ENCODE assay signal across 13 mouse cellular contexts in genomic region chrX:57923836-57924235, GRCm38 (mm10).
DNase-seq lines count a peak whose midpoint lies in the region; ATAC-seq and TF ChIP-seq lines count a peak whose summit lies in the region.
"Had no signal": no experiment of that assay in that cellular context is flagged by ENCODE, and none has a peak within 500 bp of the region (broad histone marks: within the 10 kb centered on the region; RNA-seq: fewer than 3 reads in every experiment).

No protein-coding gene starts in this region.

- WGBS in forebrain, embryonic 11.5 days: 30% methylated on average over 5 of the region's 5 CpGs
- WGBS in forebrain, embryonic 12.5 days: 34% methylated on average over 5 of the region's 5 CpGs
- WGBS in limb, embryonic 11.5 days: 35% methylated on average over 5 of the region's 5 CpGs
- 27% methylated on average over 5 of the region's 5 CpGs for WGBS in limb, embryonic 10.5 days
- 43% methylated on average over 5 of the region's 5 CpGs for WGBS in lung, adult 2 months

- 0 out of 2 replicates have a peak, but pooled peaks cover 2% of the 10 kb centered on the region for H3K4me1 ChIP-seq in forebrain, embryonic 11.5 days (replicated peaks; ENCODE audit: control insufficient read depth, insufficient read depth, low read length)
- H3K4me1 ChIP-seq in forebrain, embryonic 12.5 days: peaks cover 3% of the 10 kb centered on the region; the same call in 1 of the 2 replicates
- H3K4me1 ChIP-seq in limb, embryonic 11.5 days (ENCODE audit: control insufficient read depth, insufficient read depth, low read length): no peaks in the 10 kb centered on the region
- 0 out of 2 replicates have a peak, but pooled peaks cover 5% of the 10 kb centered on the region for H3K4me1 ChIP-seq in limb, embryonic 10.5 days
- no peaks in the 10 kb centered on the region; the same call in 1 of the 2 replicates for H3K4me1 ChIP-seq in embryonic fibroblast, embryonic 13.5 days (ENCODE audit: control insufficient read depth, insufficient read depth, low read length)
- H3K4me1 ChIP-seq in lung, adult 2 months (ENCODE audit: control insufficient read depth, insufficient read depth, low read length): no peaks in the 10 kb centered on the region
- H3K4me1 ChIP-seq: embryonic facial prominence, embryonic 15.5 days; limb, embryonic 15.5 days had no signal

- no peak for TF ChIP-seq POLR2A in embryonic fibroblast, embryonic 13.5 days (IDR thresholded peaks at IDR 0.05; ENCODE audit: low read depth, low read length)
- TF ChIP-seq POLR2A in lung, adult 2 months (IDR thresholded peaks at IDR 0.05; ENCODE audit: borderline replicate concordance, extremely low read depth, low read depth, low read length): no peak

- H3K27ac ChIP-seq in forebrain, embryonic 11.5 days (ENCODE audit: low read depth, low read length): no peak overlapping the region; the same call in 1 of the 2 replicates
- no peak overlapping the region for H3K27ac ChIP-seq in forebrain, embryonic 12.5 days
- H3K27ac ChIP-seq in limb, embryonic 11.5 days (replicated peaks; ENCODE audit: low read depth, low read length): no peak overlapping the region
- H3K27ac ChIP-seq in limb, embryonic 10.5 days: no peak overlapping the region
- H3K27ac ChIP-seq in embryonic fibroblast, embryonic 13.5 days (ENCODE audit: insufficient read depth, low read length): no peak overlapping the region
- H3K27ac ChIP-seq: embryonic facial prominence, embryonic 15.5 days; limb, embryonic 15.5 days had no signal

- no peak for ATAC-seq in forebrain, embryonic 11.5 days (replicated peaks; ENCODE audit: low FRiP score)
- ATAC-seq in forebrain, embryonic 12.5 days (ENCODE audit: low FRiP score): no peak
- ATAC-seq in limb, embryonic 11.5 days (ENCODE audit: insufficient number of reproducible peaks, low FRiP score, low TSS enrichment, low read depth): no peak

- no peaks in the 10 kb centered on the region for H3K9me3 ChIP-seq in forebrain, embryonic 11.5 days (ENCODE audit: control insufficient read depth, low read length)
- no peaks in the 10 kb centered on the region for H3K9me3 ChIP-seq in forebrain, embryonic 12.5 days
- no peaks in the 10 kb centered on the region for H3K9me3 ChIP-seq in limb, embryonic 11.5 days (ENCODE audit: control insufficient read depth, low read length)
- H3K9me3 ChIP-seq in limb, embryonic 10.5 days (replicated peaks): no peaks in the 10 kb centered on the region
- H3K9me3 ChIP-seq: embryonic facial prominence, embryonic 15.5 days; limb, embryonic 15.5 days; megakaryocyte, embryonic 14.5 days had no signal

- peak; percentile 60 for DNase-seq in forebrain, embryonic 11.5 days (ENCODE audit: low spot score)
- DNase-seq in limb, embryonic 11.5 days (ENCODE audit: low spot score): peak; percentile 40
- DNase-seq in limb, embryonic 10.5 days (ENCODE audit: low spot score): no peak
- DNase-seq in NIH3T3 (ENCODE audit: low read depth): peak; percentile 24
- DNase-seq in right cerebral cortex, postnatal 14 days: no peak
- DNase-seq in lung, adult 2 months: no peak
- DNase-seq: heart, adult 11 months had no signal

- peaks cover 7% of the 10 kb centered on the region for H3K27me3 ChIP-seq in forebrain, embryonic 11.5 days (ENCODE audit: control insufficient read depth, insufficient read depth, low read length)
- peaks cover 18% of the 10 kb centered on the region for H3K27me3 ChIP-seq in forebrain, embryonic 12.5 days
- peaks cover 12% of the 10 kb centered on the region; the same call in 1 of the 2 replicates for H3K27me3 ChIP-seq in limb, embryonic 11.5 days (ENCODE audit: control insufficient read depth, insufficient read depth, low read length)
- H3K27me3 ChIP-seq in limb, embryonic 10.5 days (ENCODE audit: low read depth, poor library complexity, severe bottlenecking): peaks cover 49% of the 10 kb centered on the region

- H3K36me3 ChIP-seq in forebrain, embryonic 11.5 days (ENCODE audit: control insufficient read depth, insufficient read depth, low read length): no peaks in the 10 kb centered on the region
- no peaks in the 10 kb centered on the region for H3K36me3 ChIP-seq in forebrain, embryonic 12.5 days (replicated peaks)
- H3K36me3 ChIP-seq in limb, embryonic 11.5 days (ENCODE audit: control insufficient read depth, insufficient read depth, low read length): no peaks in the 10 kb centered on the region
- H3K36me3 ChIP-seq in limb, embryonic 10.5 days: no peaks in the 10 kb centered on the region
- H3K36me3 ChIP-seq: embryonic facial prominence, embryonic 15.5 days; G1E; limb, embryonic 15.5 days had no signal

- no peak overlapping the region for H3K4me2 ChIP-seq in forebrain, embryonic 11.5 days (ENCODE audit: low read depth, low read length, severe bottlenecking)
- H3K4me2 ChIP-seq in forebrain, embryonic 12.5 days: no peak overlapping the region
- no peak overlapping the region for H3K4me2 ChIP-seq in limb, embryonic 11.5 days (ENCODE audit: low read depth, severe bottlenecking)
- H3K4me2 ChIP-seq: embryonic facial prominence, embryonic 15.5 days; limb, embryonic 15.5 days had no signal

- no peak overlapping the region for H3K9ac ChIP-seq in forebrain, embryonic 11.5 days (ENCODE audit: low read length)
- H3K9ac ChIP-seq in forebrain, embryonic 12.5 days: no peak overlapping the region
- H3K9ac ChIP-seq in limb, embryonic 11.5 days (ENCODE audit: low read length): no peak overlapping the region
- H3K9ac ChIP-seq: embryonic facial prominence, embryonic 15.5 days; limb, embryonic 15.5 days had no signal

- no peak overlapping the region for H3K4me3 ChIP-seq in forebrain, embryonic 11.5 days (ENCODE audit: low read depth, low read length)
- no peak overlapping the region for H3K4me3 ChIP-seq in forebrain, embryonic 12.5 days (replicated peaks)
- H3K4me3 ChIP-seq in limb, embryonic 11.5 days (ENCODE audit: low read depth, low read length): no peak overlapping the region
- no peak overlapping the region for H3K4me3 ChIP-seq in limb, embryonic 10.5 days
- H3K4me3 ChIP-seq in embryonic fibroblast, embryonic 13.5 days (ENCODE audit: insufficient read depth, low read length): no peak overlapping the region
- H3K4me3 ChIP-seq in lung, adult 2 months (replicated peaks; ENCODE audit: extremely low read depth, low read depth, low read length): no peak overlapping the region
- H3K4me3 ChIP-seq: embryonic facial prominence, embryonic 15.5 days; limb, embryonic 15.5 days; megakaryocyte, embryonic 14.5 days had no signal

- peak; percentile 49; the same call in 1 of the 2 replicates for TF ChIP-seq CTCF in embryonic fibroblast, embryonic 13.5 days (IDR thresholded peaks at IDR 0.05; ENCODE audit: borderline replicate concordance, insufficient read depth, low read length)
- TF ChIP-seq CTCF in lung, adult 2 months (IDR thresholded peaks at IDR 0.05; ENCODE audit: insufficient read depth, low read length): no peak

Comparison
In these comparisons a context has a peak if more than half of its experiments do, and no peak if none do; other contexts are left out.
1. DNase-seq: peak in forebrain, embryonic 11.5 days (single experiment), limb, embryonic 11.5 days (single experiment) and NIH3T3 (single experiment); none in limb, embryonic 10.5 days (single experiment), right cerebral cortex, postnatal 14 days (single experiment) and lung, adult 2 months (single experiment).